Mouse (Mus musculus): Measurements from ENCODE around the gene Ube2e1. TPM values are rescaled to one million over a fixed set of nuclear protein-coding genes. Genes with fewer than 3 reads are reported as not detected.
A peak's percentile ranks its signal among the peaks of the same experiment; 100 is the strongest.
"Not testable (repeated sequence)": the region's sequence is repeated elsewhere in the genome, so short reads cannot be mapped to it uniquely, and the experiment has no call there.

The Ube2e1 gene
- polyA plus RNA-seq, 1 experiment from 2014 or later, result 219 TPM

GRCm38 (mm10) chr14:18280375-18280774, 51.3 kb downstream of the Ube2e1 start:
- Histone ChIP-seq H3K27me3 (no peaks in the 10 kb centered on the region), H3K9ac (replicated peaks) (no peak overlapping the region), H3K27ac (no peak overlapping the region), H3K4me1 (replicated peaks) (no peaks in the 10 kb centered on the region), H3K4me3 (replicated peaks) (no peak overlapping the region), H3K4me2 (replicated peaks) (no peak overlapping the region), H3K9me3 (no peaks in the 10 kb centered on the region), H3K36me3 (peaks cover 50% of the 10 kb centered on the region)
- ATAC-seq, result no peak
- 89% methylated on average over 5 of the region's 5 CpGs for WGBS

- Histone ChIP-seq H3K27me3 (no peaks in the 10 kb centered on the region), H3K9me3 (no peaks in the 10 kb centered on the region), H3K9ac (replicated peaks) (no peak overlapping the region), H3K36me3 (peaks cover 24% of the 10 kb centered on the region), H3K4me3 (replicated peaks) (no peak overlapping the region), H3K27ac (no peak overlapping the region), H3K4me1 (replicated peaks) (peaks cover 11% of the 10 kb centered on the region), H3K4me2 (replicated peaks) (no peak overlapping the region)
- 65% methylated on average over 1 of the region's 1 CpGs for WGBS
- ATAC-seq, result no peak
Observed at GRCm38 (mm10) chr14:18274526-18274925, 57.1 kb downstream of the Ube2e1 start.

GRCm38 (mm10) chr14:18271666-18272065, 60.0 kb downstream of the Ube2e1 start:
- 11% methylated on average over 7 of the region's 7 CpGs for WGBS
- H3K27ac ChIP-seq, result no peak overlapping the region

DNA sequence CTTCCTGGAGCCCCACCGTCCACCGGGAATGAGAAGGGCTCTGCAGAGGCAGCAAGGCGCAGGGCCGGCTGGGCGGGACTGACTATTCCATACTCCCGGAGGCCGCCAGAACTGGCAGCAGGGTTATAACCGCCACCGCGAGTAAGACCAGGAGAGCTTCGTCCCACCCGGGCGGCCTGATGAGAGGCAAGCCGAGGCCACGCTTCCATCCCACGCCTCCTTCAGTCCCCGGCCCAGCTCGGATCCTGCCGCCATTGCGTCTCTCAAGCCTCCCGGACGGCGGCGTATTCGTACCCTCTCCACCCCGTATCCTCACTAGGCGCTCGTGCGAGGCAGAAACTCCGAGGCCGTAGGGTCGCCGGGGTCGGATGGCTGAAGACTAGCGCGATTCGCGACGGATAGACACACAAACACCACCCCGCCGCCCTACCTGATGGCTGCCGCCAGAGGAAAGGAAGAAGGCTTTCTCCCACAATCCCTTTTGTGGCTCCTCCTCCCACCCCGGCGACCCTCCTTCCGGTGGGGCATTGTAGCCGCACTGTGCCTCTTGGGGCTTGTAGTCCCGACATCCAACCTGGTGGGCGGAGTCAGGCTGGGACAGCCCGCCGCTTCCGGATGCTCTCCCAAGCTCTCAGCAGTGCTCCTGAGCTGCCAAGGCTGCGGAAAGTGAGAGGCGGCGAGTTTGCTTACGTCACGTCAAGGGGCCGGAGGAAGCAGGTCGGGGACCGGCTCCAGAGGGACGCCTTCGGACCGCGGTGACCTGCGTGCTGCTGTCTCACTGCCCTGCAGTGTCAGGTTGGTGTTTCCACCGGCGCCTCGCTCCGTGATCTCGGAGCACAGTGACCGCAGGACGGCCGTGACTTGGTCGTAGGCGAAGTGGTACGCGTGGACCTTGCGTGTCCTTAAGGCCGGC, 60.9 kb downstream of the Ube2e1 start, which contains the start of the genes Nkiras1 and Rpl15:
Gene Nkiras1 (plus strand): TSS at position 608 of the 913 bp plus-strand sequence.
Gene Rpl15 (minus strand): TSS at position 863 of the 913 bp plus-strand sequence.
- peak; percentile 100 for ATAC-seq
- under 1% methylated on average over 73 of the region's 78 CpGs for WGBS

More at GRCm38 (mm10) chr14:18271666-18272065, 60.0 kb downstream of the Ube2e1 start:
- Histone ChIP-seq H3K9ac (replicated peaks) (peak overlapping the region; percentile 74), H3K4me1 (replicated peaks) (peaks cover 26% of the 10 kb centered on the region), H3K27me3 (no peaks in the 10 kb centered on the region), H3K36me3 (peaks cover 18% of the 10 kb centered on the region), H3K9me3 (no peaks in the 10 kb centered on the region), H3K4me2 (replicated peaks) (peak overlapping the region; percentile 66), H3K4me3 (replicated peaks) (peak overlapping the region; percentile 90)
- ATAC-seq, result no peak

GRCm38 (mm10) chr14:18269947-18270528, 61.6 kb downstream of the Ube2e1 start:
- peaks cover 26% of the 10 kb centered on the region for H3K4me1 ChIP-seq (replicated peaks)
- not testable (repeated sequence) for H3K27me3 ChIP-seq, H3K9me3 ChIP-seq
- H3K4me2 ChIP-seq (replicated peaks), result peak overlapping the region; percentile 80
- peak; percentile 0; the same call in 1 of the 2 replicates for ATAC-seq
- peak overlapping the region; percentile 99 for H3K9ac ChIP-seq (replicated peaks)
- under 1% methylated on average over 24 of the region's 24 CpGs for WGBS
- peak overlapping the region; percentile 86 for H3K27ac ChIP-seq
- H3K4me3 ChIP-seq (replicated peaks), result peak overlapping the region; percentile 90
- H3K36me3 ChIP-seq, result peaks cover 22% of the 10 kb centered on the region

More for the DNA sequence above, 60.9 kb downstream of the Ube2e1 start, which contains the start of the genes Nkiras1 and Rpl15:
- peak within 1 kb of the TSS; percentile 99 for H3K9ac ChIP-seq (replicated peaks)
- H3K4me1 ChIP-seq (replicated peaks), result peaks cover 26% of the 10 kb centered on the region
- H3K36me3 ChIP-seq, result peaks cover 22% of the 10 kb centered on the region
- H3K27ac ChIP-seq, result peak within 1 kb of the TSS; percentile 86
- H3K4me2 ChIP-seq (replicated peaks), result peak within 1 kb of the TSS; percentile 80
- H3K4me3 ChIP-seq (replicated peaks), result peak within 1 kb of the TSS; percentile 90
- H3K9me3 ChIP-seq, result no peaks in the 10 kb centered on the region
- no peaks in the 10 kb centered on the region for H3K27me3 ChIP-seq

- no peaks in the 10 kb centered on the region for H3K27me3 ChIP-seq
- no peak overlapping the region for H3K4me3 ChIP-seq (replicated peaks)
- peaks cover 6% of the 10 kb centered on the region for H3K4me1 ChIP-seq (replicated peaks)
- H3K4me2 ChIP-seq (replicated peaks), result no peak overlapping the region
- WGBS, result 65% methylated on average over 4 of the region's 4 CpGs
- no peak overlapping the region for H3K27ac ChIP-seq
- no peaks in the 10 kb centered on the region for H3K9me3 ChIP-seq
- H3K9ac ChIP-seq (replicated peaks), result no peak overlapping the region
- H3K36me3 ChIP-seq, result peaks cover 37% of the 10 kb centered on the region
- ATAC-seq, result 0 out of 2 replicates have a peak, but pooled peaks have one; percentile 35
Observed at GRCm38 (mm10) chr14:18263427-18263826, 68.2 kb downstream of the Ube2e1 start.

DNA sequence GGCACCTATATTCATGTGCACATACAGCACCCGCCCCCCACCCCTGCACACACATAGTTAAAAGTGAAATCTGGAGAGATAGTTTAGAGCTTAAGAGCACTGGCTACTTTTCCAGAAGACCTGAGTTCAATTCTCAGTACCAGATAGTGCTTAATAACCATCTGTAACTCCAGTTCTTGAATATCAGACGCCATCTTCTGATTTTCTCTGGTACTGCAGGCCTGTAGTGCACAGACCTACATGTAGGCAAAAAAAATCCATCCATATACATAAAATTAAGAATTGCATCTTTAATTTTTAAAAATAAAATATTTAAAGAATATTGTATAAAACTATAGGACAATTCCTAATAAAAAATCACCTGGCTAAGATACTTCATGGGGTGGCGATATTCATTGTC, 70.5 kb downstream of the Ube2e1 start:
- Histone ChIP-seq H3K4me1 (replicated peaks) (no peaks in the 10 kb centered on the region), H3K4me2 (replicated peaks) (no peak overlapping the region)
- WGBS, result 88% methylated on average over 3 of the region's 3 CpGs

DNA sequence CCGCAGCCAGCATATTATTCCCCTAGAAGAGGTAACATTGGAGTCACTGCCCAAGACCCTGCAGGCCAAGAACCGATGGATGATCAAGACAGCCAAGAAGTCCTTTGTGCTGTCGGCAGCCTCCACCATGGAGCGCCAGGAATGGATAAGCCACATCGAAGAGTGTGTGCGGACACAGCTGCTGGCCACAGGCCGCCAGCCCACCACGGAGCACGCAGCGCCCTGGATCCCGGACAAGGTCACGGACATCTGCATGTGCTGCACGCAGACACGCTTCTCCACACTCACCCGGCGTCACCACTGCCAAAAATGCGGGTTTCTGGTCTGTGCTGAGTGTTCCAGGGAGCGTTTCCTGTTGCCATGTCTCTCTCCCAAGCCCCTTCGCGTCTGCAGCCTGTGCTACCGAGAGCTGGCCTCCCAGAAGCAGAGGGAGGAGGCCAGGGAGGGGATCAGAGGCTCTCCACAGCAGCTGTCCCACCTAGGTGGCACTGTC, 89.0 kb downstream of the Ube2e1 start:
- H3K27ac ChIP-seq, result no peak overlapping the region
- no peak overlapping the region for H3K9ac ChIP-seq (replicated peaks)
- no peaks in the 10 kb centered on the region for H3K36me3 ChIP-seq
- ATAC-seq, result no peak
- H3K4me3 ChIP-seq (replicated peaks), result no peak overlapping the region
- 0 out of 2 replicates have a peak, but pooled peaks cover 3% of the 10 kb centered on the region for H3K4me1 ChIP-seq (replicated peaks)
- no peak overlapping the region for H3K4me2 ChIP-seq (replicated peaks)
- H3K9me3 ChIP-seq, result no peaks in the 10 kb centered on the region
- 82% methylated on average over 21 of the region's 21 CpGs for WGBS
- H3K27me3 ChIP-seq, result no peaks in the 10 kb centered on the region

More for the DNA sequence above, 70.5 kb downstream of the Ube2e1 start:
- Histone ChIP-seq H3K27ac (no peak overlapping the region), H3K9ac (replicated peaks) (no peak overlapping the region), H3K4me3 (replicated peaks) (no peak overlapping the region), H3K9me3 (no peaks in the 10 kb centered on the region), H3K27me3 (no peaks in the 10 kb centered on the region), H3K36me3 (peaks cover 18% of the 10 kb centered on the region)
- no peak for ATAC-seq

GRCm38 (mm10) chr14:18241786-18242185, 89.9 kb downstream of the Ube2e1 start:
- Histone ChIP-seq H3K4me3 (replicated peaks) (no peak overlapping the region), H3K9me3 (no peaks in the 10 kb centered on the region), H3K9ac (replicated peaks) (no peak overlapping the region), H3K27me3 (no peaks in the 10 kb centered on the region), H3K4me1 (replicated peaks) (0 out of 2 replicates have a peak, but pooled peaks cover 3% of the 10 kb centered on the region), H3K36me3 (no peaks in the 10 kb centered on the region), H3K27ac (no peak overlapping the region), H3K4me2 (replicated peaks) (no peak overlapping the region)
- no peak for ATAC-seq
- WGBS, result 87% methylated on average over 4 of the region's 4 CpGs

DNA sequence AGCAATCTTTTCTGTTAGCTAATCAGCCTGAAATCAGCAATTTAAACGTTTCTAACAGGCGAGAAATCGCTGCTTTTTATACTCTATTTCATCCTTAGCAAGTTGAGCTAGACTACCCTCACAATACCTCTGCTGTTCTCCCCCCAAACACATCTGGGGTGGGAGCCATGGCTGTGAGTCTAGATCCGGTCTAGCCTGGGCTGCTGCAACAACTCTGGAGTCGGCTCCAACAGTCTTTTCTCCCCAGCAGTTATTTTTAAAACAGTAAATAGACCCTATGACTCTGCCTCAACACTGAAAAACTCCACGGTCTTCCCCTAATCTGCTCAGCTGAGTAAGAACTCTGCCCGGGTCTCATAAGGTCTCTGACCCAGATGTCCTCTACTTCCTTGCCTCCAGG, 91.5 kb downstream of the Ube2e1 start:
- Histone ChIP-seq H3K4me2 (replicated peaks) (no peak overlapping the region), H3K9ac (replicated peaks) (no peak overlapping the region), H3K9me3 (no peaks in the 10 kb centered on the region), H3K36me3 (no peaks in the 10 kb centered on the region), H3K4me3 (replicated peaks) (no peak overlapping the region), H3K4me1 (replicated peaks) (0 out of 2 replicates have a peak, but pooled peaks cover 3% of the 10 kb centered on the region), H3K27ac (no peak overlapping the region), H3K27me3 (no peaks in the 10 kb centered on the region)
- 71% methylated on average over 7 of the region's 7 CpGs for WGBS
- ATAC-seq, result no peak

- Histone ChIP-seq H3K4me2 (replicated peaks) (peak within 1 kb of the TSS; percentile 76), H3K27me3 (no peaks in the 10 kb centered on the region), H3K4me3 (replicated peaks) (peak within 1 kb of the TSS; percentile 83), H3K9me3 (no peaks in the 10 kb centered on the region), H3K9ac (replicated peaks) (peak within 1 kb of the TSS; percentile 63), H3K27ac (peak within 1 kb of the TSS; percentile 81), H3K36me3 (no peaks in the 10 kb centered on the region), H3K4me1 (replicated peaks) (0 out of 2 replicates have a peak, but pooled peaks cover 3% of the 10 kb centered on the region)
- WGBS, result under 1% methylated on average over 52 of the region's 66 CpGs
- peak; percentile 93 for ATAC-seq
Observed at GRCm38 (mm10) chr14:18238750-18239731, 92.6 kb downstream of the Ube2e1 start, which contains the start of gene Nr1d2. Nr1d2 (minus strand) TSS chr14:18239127.
